Mouse (Mus musculus) lung, embryonic 15.5 days (tissue): ENCODE results near the gene Cdh11. TPM values are rescaled to one million over a fixed set of nuclear protein-coding genes. Genes with fewer than 3 reads are reported as not detected.
"Not testable (repeated sequence)": the region's sequence is repeated elsewhere in the genome, so short reads cannot be mapped to it uniquely, and the experiment has no call there.

Experiments used
- ATAC-seq: fragments of 200-750 bp; cut with Nextera tagmentation; 2 replicates; pipeline ENCODE4 v1.8.0; 2017; ENCODE audit warnings: moderate number of reproducible peaks, borderline replicate concordance; ENCODE audit not compliant: low FRiP score, low TSS enrichment; ENCODE audit errors: extremely low read depth
- H3K27ac ChIP-seq: fragments of 300-500 bp; sonication (generic); 2 replicates; pipeline ENCODE4 v1.5.1; 2015; ENCODE audit warnings: moderate library complexity, mild to moderate bottlenecking, inconsistent platforms
- H3K27me3 ChIP-seq: fragments of 300-500 bp; sonication (generic); 2 replicates; pipeline ENCODE4 v1.6.1; 2015; ENCODE audit warnings: inconsistent platforms
- H3K36me3 ChIP-seq: fragments of 300-500 bp; sonication (generic); 2 replicates; pipeline ENCODE4 v1.6.1; 2015; ENCODE audit warnings: inconsistent platforms
- H3K4me1 ChIP-seq: fragments of 300-500 bp; sonication (generic); 2 replicates; pipeline ENCODE4 v1.6.1; 2015; ENCODE audit warnings: inconsistent platforms
- H3K4me2 ChIP-seq: fragments of 300-500 bp; sonication (generic); 2 replicates; pipeline ENCODE4 v1.6.1; 2015; ENCODE audit warnings: inconsistent platforms, mild to moderate bottlenecking, moderate library complexity
- H3K4me3 ChIP-seq: fragments of 300-500 bp; sonication (generic); 2 replicates; pipeline ENCODE4 v1.5.1; 2015; ENCODE audit warnings: mild to moderate bottlenecking, inconsistent platforms
- H3K9ac ChIP-seq: fragments of 300-500 bp; sonication (generic); 2 replicates; pipeline ENCODE4 v1.6.1; 2015; ENCODE audit warnings: inconsistent platforms
- H3K9me3 ChIP-seq: fragments of 300-500 bp; sonication (generic); 2 replicates; pipeline ENCODE4 v1.6.1; 2016; ENCODE audit warnings: inconsistent platforms
- WGBS: fragments of 180-500 bp; shearing (Covaris S2); methylation state at CpG from one replicate; pipeline ENCODE4 v1.1.7; 2015; 5-methylcytosine and 5-hydroxymethylcytosine counted together
- polyA plus RNA-seq: library from polyadenylated mRNA; unstranded; fragments of >200 nt; fragmentation: Nextera tagmentation; extraction: Ambion mirVana; gene quantifications from 2 replicates; pipeline ENCODE4 v1.2.1, GENCODE M21; 2015

Gene Cdh11
- polyA plus RNA-seq, 1 experiment from 2014 or later = 178 TPM

GRCm38 (mm10) chr8:102700245-102700644, 85.2 kb downstream of the Cdh11 start:
- no peaks in the 10 kb centered on the region for H3K9me3 ChIP-seq
- no peak overlapping the region for H3K4me2 ChIP-seq
- H3K27me3 ChIP-seq = no peaks in the 10 kb centered on the region
- H3K4me3 ChIP-seq = no peak overlapping the region
- no peak for ATAC-seq
- H3K36me3 ChIP-seq = no peaks in the 10 kb centered on the region
- no peaks in the 10 kb centered on the region for H3K4me1 ChIP-seq
- no peak overlapping the region for H3K27ac ChIP-seq
- H3K9ac ChIP-seq = no peak overlapping the region
- WGBS = 46% methylated on average over 1 of the region's 1 CpGs

GRCm38 (mm10) chr8:102698232-102698837, 87.1 kb downstream of the Cdh11 start:
- no peaks in the 10 kb centered on the region for H3K36me3 ChIP-seq
- no peaks in the 10 kb centered on the region for H3K27me3 ChIP-seq
- H3K4me1 ChIP-seq = 0 out of 2 replicates have a peak, but pooled peaks cover 6% of the 10 kb centered on the region
- H3K4me3 ChIP-seq = no peak overlapping the region
- H3K9ac ChIP-seq = no peak overlapping the region
- H3K9me3 ChIP-seq = no peaks in the 10 kb centered on the region
- 39% methylated on average over 11 of the region's 11 CpGs for WGBS
- H3K4me2 ChIP-seq = no peak overlapping the region
- no peak for ATAC-seq
- H3K27ac ChIP-seq = no peak overlapping the region

GRCm38 (mm10) chr8:102693465-102693864, 92.0 kb downstream of the Cdh11 start:
- Histone ChIP-seq H3K9ac (no peak overlapping the region), H3K27ac (no peak overlapping the region), H3K9me3 (no peaks in the 10 kb centered on the region), H3K4me2 (no peak overlapping the region), H3K36me3 (0 out of 2 replicates have a peak, but pooled peaks cover 2% of the 10 kb centered on the region), H3K27me3 (no peaks in the 10 kb centered on the region), H3K4me3 (no peak overlapping the region), H3K4me1 (0 out of 2 replicates have a peak, but pooled peaks cover 12% of the 10 kb centered on the region)
- ATAC-seq = no peak
- WGBS = 39% methylated on average over 1 of the region's 1 CpGs

- ATAC-seq, H3K4me3 ChIP-seq, H3K9me3 ChIP-seq, H3K27ac ChIP-seq, H3K9ac ChIP-seq, H3K27me3 ChIP-seq, H3K4me1 ChIP-seq, H3K4me2 ChIP-seq, H3K36me3 ChIP-seq: not testable (repeated sequence)
- 83% methylated on average over 7 of the region's 7 CpGs for WGBS
These were observed 100.0 kb downstream of the Cdh11 start for GRCm38 (mm10) chr8:102685491-102685890.

GRCm38 (mm10) chr8:102685023-102685422, 100.4 kb downstream of the Cdh11 start:
- H3K4me2 ChIP-seq = no peak overlapping the region
- WGBS = 84% methylated on average over 11 of the region's 11 CpGs

GRCm38 (mm10) chr8:102677148-102677547, 108.3 kb downstream of the Cdh11 start:
- H3K4me2 ChIP-seq = no peak overlapping the region
- H3K27ac ChIP-seq = no peak overlapping the region
- no peaks in the 10 kb centered on the region for H3K9me3 ChIP-seq
- H3K27me3 ChIP-seq = no peaks in the 10 kb centered on the region
- no peak overlapping the region for H3K4me3 ChIP-seq
- ATAC-seq = no peak
- 93% methylated on average over 3 of the region's 3 CpGs for WGBS
- H3K4me1 ChIP-seq = no peaks in the 10 kb centered on the region
- peaks cover 22% of the 10 kb centered on the region; the same call in 1 of the 2 replicates for H3K36me3 ChIP-seq
- no peak overlapping the region for H3K9ac ChIP-seq

More at GRCm38 (mm10) chr8:102685023-102685422, 100.4 kb downstream of the Cdh11 start:
- ATAC-seq = no peak
- H3K36me3 ChIP-seq = 0 out of 2 replicates have a peak, but pooled peaks cover 2% of the 10 kb centered on the region
- no peak overlapping the region for H3K9ac ChIP-seq
- no peak overlapping the region for H3K27ac ChIP-seq
- no peaks in the 10 kb centered on the region for H3K27me3 ChIP-seq
- H3K4me3 ChIP-seq = no peak overlapping the region
- no peaks in the 10 kb centered on the region for H3K9me3 ChIP-seq
- H3K4me1 ChIP-seq = no peaks in the 10 kb centered on the region

GRCm38 (mm10) chr8:102664561-102664960, 120.9 kb downstream of the Cdh11 start:
- H3K4me2 ChIP-seq, ATAC-seq, H3K27ac ChIP-seq, H3K27me3 ChIP-seq, H3K9me3 ChIP-seq, H3K9ac ChIP-seq, H3K4me3 ChIP-seq, H3K4me1 ChIP-seq: not testable (repeated sequence)
- WGBS = 84% methylated on average over 5 of the region's 5 CpGs
- H3K36me3 ChIP-seq = peaks cover 25% of the 10 kb centered on the region

- 65% methylated on average over 2 of the region's 2 CpGs for WGBS
- Histone ChIP-seq H3K36me3 (peaks cover 32% of the 10 kb centered on the region; the same call in 1 of the 2 replicates), H3K9ac (no peak overlapping the region), H3K4me3 (no peak overlapping the region), H3K27ac (no peak overlapping the region), H3K9me3 (no peaks in the 10 kb centered on the region), H3K4me2 (no peak overlapping the region), H3K4me1 (no peaks in the 10 kb centered on the region), H3K27me3 (no peaks in the 10 kb centered on the region)
- ATAC-seq = no peak
These were observed 128.9 kb downstream of the Cdh11 start for GRCm38 (mm10) chr8:102656529-102656928.

GRCm38 (mm10) chr8:102651964-102652363, 133.5 kb downstream of the Cdh11 start:
- Histone ChIP-seq H3K9ac (no peak overlapping the region), H3K4me2 (no peak overlapping the region), H3K4me1 (no peaks in the 10 kb centered on the region), H3K36me3 (peaks cover 34% of the 10 kb centered on the region), H3K9me3 (no peaks in the 10 kb centered on the region), H3K27ac (no peak overlapping the region), H3K27me3 (no peaks in the 10 kb centered on the region), H3K4me3 (no peak overlapping the region)
- ATAC-seq = no peak
- 64% methylated on average over 4 of the region's 4 CpGs for WGBS

- WGBS = 75% methylated on average over 3 of the region's 3 CpGs
- no peak overlapping the region for H3K4me3 ChIP-seq
- H3K9ac ChIP-seq = no peak overlapping the region
- no peak overlapping the region for H3K4me2 ChIP-seq
- no peaks in the 10 kb centered on the region for H3K36me3 ChIP-seq
- no peaks in the 10 kb centered on the region for H3K9me3 ChIP-seq
- no peaks in the 10 kb centered on the region for H3K4me1 ChIP-seq
- ATAC-seq = no peak
- H3K27ac ChIP-seq = no peak overlapping the region
- no peaks in the 10 kb centered on the region for H3K27me3 ChIP-seq
These were observed 158.3 kb downstream of the Cdh11 start for GRCm38 (mm10) chr8:102627151-102627550.

- Histone ChIP-seq H3K36me3 (no peaks in the 10 kb centered on the region), H3K27me3 (no peaks in the 10 kb centered on the region), H3K4me2 (no peak overlapping the region), H3K4me3 (no peak overlapping the region), H3K27ac (no peak overlapping the region), H3K4me1 (no peaks in the 10 kb centered on the region), H3K9me3 (no peaks in the 10 kb centered on the region), H3K9ac (no peak overlapping the region)
- WGBS = 67% methylated on average over 4 of the region's 4 CpGs
- ATAC-seq = no peak
These were observed 173.3 kb downstream of the Cdh11 start for GRCm38 (mm10) chr8:102612146-102612545.

GRCm38 (mm10) chr8:102601327-102601726, 184.1 kb downstream of the Cdh11 start:
- H3K4me1 ChIP-seq = 0 out of 2 replicates have a peak, but pooled peaks cover 8% of the 10 kb centered on the region
- no peak overlapping the region for H3K27ac ChIP-seq
- H3K4me3 ChIP-seq = no peak overlapping the region
- H3K36me3 ChIP-seq = no peaks in the 10 kb centered on the region
- H3K27me3 ChIP-seq = no peaks in the 10 kb centered on the region
- WGBS = 14% methylated on average over 4 of the region's 4 CpGs
- no peak for ATAC-seq
- H3K9ac ChIP-seq = no peak overlapping the region
- H3K9me3 ChIP-seq = no peaks in the 10 kb centered on the region
- no peak overlapping the region for H3K4me2 ChIP-seq
